Mouse (Mus musculus) heart, adult 2 months (tissue): ENCODE measurements around the gene Ttc28.

ENCODE experiments used
- CTCF ChIP-seq: fragments of 200-600 bp; IDR thresholded peaks from 2 replicates; pipeline ENCODE4 v1.8.1; 2022; ENCODE audit warnings: antibody characterized with exemption, mild to moderate bottlenecking, moderate library complexity
- POLR2A ChIP-seq: fragments of 200-500 bp; IDR thresholded peaks from 2 replicates; pipeline ENCODE4 v1.6.1; 2011; ENCODE audit warnings: mild to moderate bottlenecking, low read depth, low read length, control low read depth; ENCODE audit not compliant: insufficient read depth

- TF ChIP-seq POLR2A (no peak), CTCF (no peak)
These were observed 48.7 kb downstream of the Ttc28 start for GRCm38 (mm10) chr5:110928289-110928688.
